Mouse (Mus musculus) hindbrain, embryonic 16.5 days (tissue): ENCODE data around the gene Clec4n. TPM values are rescaled to one million over a fixed set of nuclear protein-coding genes. Genes with fewer than 3 reads are reported as not detected.
"Not testable (repeated sequence)": the region's sequence is repeated elsewhere in the genome, so short reads cannot be mapped to it uniquely, and the experiment has no call there.

Source experiments
- ATAC-seq: fragments of 200-750 bp; cut with Nextera tagmentation; 2 replicates; pipeline ENCODE4 v1.8.0; 2017; ENCODE audit warnings: moderate TSS enrichment, moderate library complexity
- H3K27ac ChIP-seq: fragments of 300-500 bp; sonication (generic); 2 replicates; pipeline ENCODE4 v1.5.1; 2014; ENCODE audit warnings: low read depth, mild to moderate bottlenecking, control low read depth, low read length, moderate library complexity
- H3K27me3 ChIP-seq: fragments of 300-500 bp; sonication (generic); replicated peaks from 2 replicates; pipeline ENCODE4 v1.6.1; 2014; ENCODE audit warnings: low read length; ENCODE audit not compliant: control insufficient read depth, insufficient read depth
- H3K36me3 ChIP-seq: fragments of 300-500 bp; sonication (generic); 2 replicates; pipeline ENCODE4 v1.6.1; 2014; ENCODE audit warnings: mild to moderate bottlenecking, low read length, moderate library complexity, mixed read lengths; ENCODE audit not compliant: control insufficient read depth, insufficient read depth
- H3K4me1 ChIP-seq: fragments of 300-500 bp; sonication (generic); 2 replicates; pipeline ENCODE4 v1.6.1; 2014; ENCODE audit warnings: low read depth, low read length; ENCODE audit not compliant: control insufficient read depth, insufficient read depth
- H3K4me2 ChIP-seq: fragments of 300-500 bp; sonication (generic); 2 replicates; pipeline ENCODE4 v1.6.1; 2014; ENCODE audit warnings: mild to moderate bottlenecking, low read length, control low read depth, moderate library complexity
- H3K4me3 ChIP-seq: fragments of 300-500 bp; sonication (generic); 2 replicates; pipeline ENCODE4 v1.5.1; 2014; ENCODE audit warnings: mild to moderate bottlenecking, low read length, control low read depth, moderate library complexity
- H3K9ac ChIP-seq: fragments of 300-500 bp; sonication (generic); 2 replicates; pipeline ENCODE4 v1.6.1; 2014; ENCODE audit warnings: low read depth, mild to moderate bottlenecking, control low read depth, low read length, moderate library complexity
- H3K9me3 ChIP-seq: fragments of 300-500 bp; sonication (generic); 2 replicates; pipeline ENCODE4 v1.6.1; 2014; ENCODE audit warnings: mild to moderate bottlenecking, low read length, moderate library complexity; ENCODE audit not compliant: control insufficient read depth
- WGBS: fragments of 180-500 bp; shearing (Covaris S2); extraction: QIAGEN DNeasy Blood & Tissue Kit; methylation state at CpG from one replicate; pipeline ENCODE4 v1.1.7; 2014; 5-methylcytosine and 5-hydroxymethylcytosine counted together
- polyA plus RNA-seq: library from polyadenylated mRNA; unstranded; fragments of >200 nt; fragmentation: Nextera tagmentation; extraction: Ambion mirVana; gene quantifications from 2 replicates; pipeline ENCODE4 v1.2.1, GENCODE M21; 2015

Clec4n gene
- polyA plus RNA-seq, 1 experiment from 2014 or later: 1.1 TPM

- 83% methylated on average over 2 of the region's 2 CpGs for WGBS
- H3K27me3 ChIP-seq, H3K9ac ChIP-seq, H3K4me1 ChIP-seq, H3K27ac ChIP-seq, H3K9me3 ChIP-seq, H3K4me3 ChIP-seq, ATAC-seq, H3K4me2 ChIP-seq, H3K36me3 ChIP-seq: not testable (repeated sequence)
Measured at GRCm38 (mm10) chr6:123248862-123249261, 19.2 kb downstream of the Clec4n start.

GRCm38 (mm10) chr6:123252735-123253134 lies 23.1 kb downstream of the Clec4n start:
- Histone ChIP-seq H3K4me1 (no peaks in the 10 kb centered on the region), H3K27ac (no peak overlapping the region), H3K4me3 (no peak overlapping the region), H3K4me2 (no peak overlapping the region), H3K9ac (no peak overlapping the region), H3K27me3 (no peaks in the 10 kb centered on the region), H3K9me3 (no peaks in the 10 kb centered on the region; the same call in 1 of the 2 replicates), H3K36me3 (no peaks in the 10 kb centered on the region)
- no peak for ATAC-seq

GRCm38 (mm10) chr6:123258946-123259345 lies 29.3 kb downstream of the Clec4n start:
- no peaks in the 10 kb centered on the region for H3K4me1 ChIP-seq
- 76% methylated on average over 3 of the region's 3 CpGs for WGBS
- ATAC-seq: no peak
- H3K4me3 ChIP-seq: no peak overlapping the region
- no peaks in the 10 kb centered on the region for H3K27me3 ChIP-seq
- no peak overlapping the region for H3K9ac ChIP-seq
- no peak overlapping the region for H3K27ac ChIP-seq
- no peaks in the 10 kb centered on the region; the same call in 1 of the 2 replicates for H3K9me3 ChIP-seq
- no peaks in the 10 kb centered on the region for H3K36me3 ChIP-seq
- H3K4me2 ChIP-seq: no peak overlapping the region

- WGBS: 83% methylated on average over 4 of the region's 4 CpGs
- ATAC-seq: no peak
Measured at GRCm38 (mm10) chr6:123259889-123260603, 30.4 kb downstream of the Clec4n start.

GRCm38 (mm10) chr6:123260868-123261267 lies 31.2 kb downstream of the Clec4n start:
- Histone ChIP-seq H3K27me3 (no peaks in the 10 kb centered on the region), H3K36me3 (no peaks in the 10 kb centered on the region), H3K27ac (no peak overlapping the region), H3K9me3 (no peaks in the 10 kb centered on the region; the same call in 1 of the 2 replicates), H3K4me3 (no peak overlapping the region), H3K4me2 (no peak overlapping the region), H3K4me1 (no peaks in the 10 kb centered on the region), H3K9ac (no peak overlapping the region)
- ATAC-seq: no peak
- WGBS: 91% methylated on average over 1 of the region's 1 CpGs

More at GRCm38 (mm10) chr6:123259889-123260603, 30.4 kb downstream of the Clec4n start:
- Histone ChIP-seq H3K27me3 (no peaks in the 10 kb centered on the region), H3K27ac (no peak overlapping the region), H3K9ac (no peak overlapping the region), H3K4me2 (no peak overlapping the region), H3K9me3 (no peaks in the 10 kb centered on the region; the same call in 1 of the 2 replicates), H3K4me3 (no peak overlapping the region), H3K4me1 (no peaks in the 10 kb centered on the region), H3K36me3 (no peaks in the 10 kb centered on the region)

- Histone ChIP-seq H3K9me3 (no peaks in the 10 kb centered on the region; the same call in 1 of the 2 replicates), H3K4me2 (no peak within 1 kb of the TSS), H3K4me3 (no peak within 1 kb of the TSS), H3K4me1 (no peaks in the 10 kb centered on the region), H3K27ac (no peak within 1 kb of the TSS), H3K27me3 (no peaks in the 10 kb centered on the region), H3K36me3 (no peaks in the 10 kb centered on the region), H3K9ac (no peak within 1 kb of the TSS)
- no peak for ATAC-seq
- WGBS: 78% methylated on average over 4 of the region's 4 CpGs
Measured at GRCm38 (mm10) chr6:123261555-123262161, 32.0 kb downstream of the Clec4n start, which contains the start of gene Clec4d. Gene Clec4d (plus strand): TSS chr6:123262111.

- Histone ChIP-seq H3K4me1 (no peaks in the 10 kb centered on the region), H3K9me3 (no peaks in the 10 kb centered on the region), H3K4me3 (no peak overlapping the region), H3K4me2 (no peak overlapping the region), H3K27me3 (no peaks in the 10 kb centered on the region), H3K27ac (no peak overlapping the region), H3K36me3 (no peaks in the 10 kb centered on the region), H3K9ac (no peak overlapping the region)
- no peak for ATAC-seq
- 95% methylated on average over 3 of the region's 3 CpGs for WGBS
Measured at GRCm38 (mm10) chr6:123264194-123264593, 34.6 kb downstream of the Clec4n start.

GRCm38 (mm10) chr6:123265809-123266208 lies 36.2 kb downstream of the Clec4n start:
- 93% methylated on average over 4 of the region's 4 CpGs for WGBS
- ATAC-seq: no peak
- Histone ChIP-seq H3K4me3 (no peak overlapping the region), H3K4me2 (no peak overlapping the region), H3K9ac (no peak overlapping the region), H3K4me1 (no peaks in the 10 kb centered on the region), H3K27me3 (no peaks in the 10 kb centered on the region), H3K27ac (no peak overlapping the region), H3K36me3 (no peaks in the 10 kb centered on the region), H3K9me3 (no peaks in the 10 kb centered on the region)

- Histone ChIP-seq H3K9me3 (no peaks in the 10 kb centered on the region), H3K27me3 (no peaks in the 10 kb centered on the region), H3K4me1 (no peaks in the 10 kb centered on the region), H3K4me2 (no peak overlapping the region), H3K4me3 (no peak overlapping the region), H3K36me3 (no peaks in the 10 kb centered on the region), H3K9ac (no peak overlapping the region), H3K27ac (no peak overlapping the region)
- 92% methylated on average over 5 of the region's 5 CpGs for WGBS
- no peak for ATAC-seq
Measured at GRCm38 (mm10) chr6:123266945-123267344, 37.3 kb downstream of the Clec4n start.
